Mouse (Mus musculus) kidney, embryonic 15.5 days (tissue): ENCODE results near the gene Clptm1. TPM values are rescaled to one million over a fixed set of nuclear protein-coding genes. Genes with fewer than 3 reads are reported as not detected.
A peak's percentile ranks its signal among the peaks of the same experiment; 100 is the strongest.

Source experiments
- ATAC-seq: fragments of 200-750 bp; cut with Nextera tagmentation; replicated peaks from 2 replicates; pipeline ENCODE4 v1.8.0; 2017; ENCODE audit warnings: moderate TSS enrichment; ENCODE audit not compliant: low FRiP score
- H3K27ac ChIP-seq: fragments of 300-500 bp; sonication (generic); 2 replicates; pipeline ENCODE4 v1.5.1; 2015; ENCODE audit warnings: mild to moderate bottlenecking, inconsistent platforms
- H3K27me3 ChIP-seq: fragments of 300-500 bp; sonication (generic); 2 replicates; pipeline ENCODE4 v1.6.1; 2015; ENCODE audit warnings: inconsistent platforms
- H3K36me3 ChIP-seq: fragments of 300-500 bp; sonication (generic); 2 replicates; pipeline ENCODE4 v1.6.1; 2015; ENCODE audit warnings: inconsistent platforms
- H3K4me1 ChIP-seq: fragments of 300-500 bp; sonication (generic); 2 replicates; pipeline ENCODE4 v1.6.1; 2015; ENCODE audit warnings: inconsistent platforms
- H3K4me2 ChIP-seq: fragments of 300-500 bp; sonication (generic); 2 replicates; pipeline ENCODE4 v1.6.1; 2015; ENCODE audit warnings: moderate library complexity, mild to moderate bottlenecking, inconsistent platforms
- H3K4me3 ChIP-seq: fragments of 300-500 bp; sonication (generic); replicated peaks from 2 replicates; pipeline ENCODE4 v1.5.1; 2015; ENCODE audit warnings: mild to moderate bottlenecking, inconsistent platforms
- H3K9ac ChIP-seq: fragments of 300-500 bp; sonication (generic); 2 replicates; pipeline ENCODE4 v1.6.1; 2015; ENCODE audit warnings: mild to moderate bottlenecking, inconsistent platforms
- H3K9me3 ChIP-seq: fragments of 300-500 bp; sonication (generic); replicated peaks from 2 replicates; pipeline ENCODE4 v1.6.1; 2016; ENCODE audit warnings: inconsistent platforms
- WGBS: fragments of 180-500 bp; shearing (Covaris S2); methylation state at CpG from one replicate; pipeline ENCODE4 v1.1.7; 2015; ENCODE audit warnings: mixed read lengths; 5-methylcytosine and 5-hydroxymethylcytosine counted together
- polyA plus RNA-seq: library from polyadenylated mRNA; unstranded; fragments of >200 nt; fragmentation: Nextera tagmentation; extraction: Ambion mirVana; gene quantifications from 2 replicates; pipeline ENCODE4 v1.2.1, GENCODE M21; 2015

Clptm1 gene
- 81.9 and 91.5 TPM in 2 replicates for polyA plus RNA-seq

- ATAC-seq, result peak; percentile 85
- peak within 1 kb of the TSS; percentile 99 for H3K9ac ChIP-seq
- no peaks in the 10 kb centered on the region for H3K9me3 ChIP-seq
- H3K4me2 ChIP-seq, result peak within 1 kb of the TSS; percentile 79
- WGBS, result under 1% methylated on average over 62 of the region's 63 CpGs
- no peaks in the 10 kb centered on the region for H3K27me3 ChIP-seq
- H3K36me3 ChIP-seq, result peaks cover 22% of the 10 kb centered on the region
- H3K4me3 ChIP-seq, result peak within 1 kb of the TSS; percentile 100
- peaks cover 32% of the 10 kb centered on the region for H3K4me1 ChIP-seq
- H3K27ac ChIP-seq, result peak within 1 kb of the TSS; percentile 98
Observed at GRCm38 (mm10) chr7:19664955-19665841, at the start of gene Clptm1. Gene Clptm1 (minus strand): TSS chr7:19665033.

GRCm38 (mm10) chr7:19713598-19713997 is 48.8 kb upstream of the Clptm1 start:
- 0 out of 2 replicates have a peak overlapping the region, but pooled peaks have one; percentile 85 for H3K9ac ChIP-seq

GRCm38 (mm10) chr7:19713196-19713595 is 48.4 kb upstream of the Clptm1 start:
- peaks cover 26% of the 10 kb centered on the region for H3K4me1 ChIP-seq
- 44% methylated on average over 4 of the region's 4 CpGs for whole genome bisulfite sequencing
- no peak overlapping the region for H3K9ac ChIP-seq
- H3K27ac ChIP-seq, result no peak overlapping the region
- ATAC-seq, result no peak
- no peak overlapping the region for H3K4me2 ChIP-seq
- H3K36me3 ChIP-seq, result peaks cover 69% of the 10 kb centered on the region
- peak overlapping the region; percentile 90 for H3K4me3 ChIP-seq
- no peaks in the 10 kb centered on the region for H3K9me3 ChIP-seq
- H3K27me3 ChIP-seq, result no peaks in the 10 kb centered on the region

More at GRCm38 (mm10) chr7:19713598-19713997, 48.8 kb upstream of the Clptm1 start:
- no peak for ATAC-seq
- H3K4me1 ChIP-seq, result peaks cover 26% of the 10 kb centered on the region
- peaks cover 70% of the 10 kb centered on the region for H3K36me3 ChIP-seq
- H3K27ac ChIP-seq, result no peak overlapping the region
- no peaks in the 10 kb centered on the region for H3K27me3 ChIP-seq
- peak overlapping the region; percentile 83 for H3K4me2 ChIP-seq
- H3K4me3 ChIP-seq, result peak overlapping the region; percentile 90
- 90% methylated on average over 9 of the region's 9 CpGs for WGBS
- H3K9me3 ChIP-seq, result no peaks in the 10 kb centered on the region

- H3K9ac ChIP-seq, result no peak overlapping the region
- no peaks in the 10 kb centered on the region for H3K9me3 ChIP-seq
- no peak overlapping the region for H3K4me2 ChIP-seq
- 77% methylated on average over 4 of the region's 4 CpGs for WGBS
- no peak overlapping the region for H3K27ac ChIP-seq
- H3K36me3 ChIP-seq, result peaks cover 72% of the 10 kb centered on the region
- no peaks in the 10 kb centered on the region for H3K27me3 ChIP-seq
- H3K4me1 ChIP-seq, result peaks cover 24% of the 10 kb centered on the region
- no peak for ATAC-seq
- no peak overlapping the region for H3K4me3 ChIP-seq
Observed at GRCm38 (mm10) chr7:19712414-19712813, 47.6 kb upstream of the Clptm1 start.

- Histone ChIP-seq H3K9ac (no peak overlapping the region), H3K36me3 (peaks cover 78% of the 10 kb centered on the region), H3K9me3 (no peaks in the 10 kb centered on the region), H3K4me1 (peaks cover 14% of the 10 kb centered on the region), H3K4me3 (no peak overlapping the region), H3K27me3 (no peaks in the 10 kb centered on the region), H3K4me2 (no peak overlapping the region), H3K27ac (no peak overlapping the region)
- no peak for ATAC-seq
- WGBS, result 92% methylated on average over 10 of the region's 10 CpGs
Observed at GRCm38 (mm10) chr7:19710650-19711049, 45.8 kb upstream of the Clptm1 start.

- Histone ChIP-seq H3K27me3 (no peaks in the 10 kb centered on the region), H3K27ac (no peak overlapping the region), H3K9ac (no peak overlapping the region), H3K4me2 (no peak overlapping the region), H3K4me3 (no peak overlapping the region), H3K36me3 (peaks cover 85% of the 10 kb centered on the region), H3K4me1 (peaks cover 15% of the 10 kb centered on the region), H3K9me3 (no peaks in the 10 kb centered on the region)
- no peak for ATAC-seq
- WGBS, result 93% methylated on average over 7 of the region's 7 CpGs
Observed at GRCm38 (mm10) chr7:19705271-19705670, 40.4 kb upstream of the Clptm1 start.

- Histone ChIP-seq H3K4me3 (no peak overlapping the region), H3K9me3 (no peaks in the 10 kb centered on the region), H3K4me1 (peaks cover 22% of the 10 kb centered on the region), H3K4me2 (no peak overlapping the region), H3K36me3 (peaks cover 78% of the 10 kb centered on the region), H3K27ac (no peak overlapping the region), H3K27me3 (no peaks in the 10 kb centered on the region), H3K9ac (no peak overlapping the region)
- WGBS, result 93% methylated on average over 4 of the region's 4 CpGs
- no peak for ATAC-seq
Observed at GRCm38 (mm10) chr7:19704475-19704874, 39.6 kb upstream of the Clptm1 start.

GRCm38 (mm10) chr7:19702859-19703555 is 38.2 kb upstream of the Clptm1 start:
- Histone ChIP-seq H3K27me3 (no peaks in the 10 kb centered on the region), H3K36me3 (peaks cover 65% of the 10 kb centered on the region), H3K4me1 (peaks cover 36% of the 10 kb centered on the region), H3K9ac (no peak overlapping the region), H3K4me3 (no peak overlapping the region), H3K27ac (no peak overlapping the region), H3K9me3 (no peaks in the 10 kb centered on the region), H3K4me2 (no peak overlapping the region)
- no peak for ATAC-seq
- 92% methylated on average over 16 of the region's 16 CpGs for WGBS

- Histone ChIP-seq H3K9ac (0 out of 2 replicates have a peak overlapping the region, but pooled peaks have one; percentile 26), H3K27me3 (no peaks in the 10 kb centered on the region), H3K4me1 (peaks cover 41% of the 10 kb centered on the region), H3K27ac (peak overlapping the region; percentile 78), H3K4me2 (peak overlapping the region; percentile 24; the same call in 1 of the 2 replicates), H3K4me3 (no peak overlapping the region), H3K9me3 (no peaks in the 10 kb centered on the region), H3K36me3 (peaks cover 55% of the 10 kb centered on the region)
- 33% methylated on average over 22 of the region's 22 CpGs for WGBS
- peak; percentile 77 for ATAC-seq
Observed at GRCm38 (mm10) chr7:19701069-19701761, 36.4 kb upstream of the Clptm1 start.

- H3K9me3 ChIP-seq, result no peaks in the 10 kb centered on the region
- WGBS, result 59% methylated on average over 12 of the region's 12 CpGs
- H3K27me3 ChIP-seq, result no peaks in the 10 kb centered on the region
- peaks cover 52% of the 10 kb centered on the region for H3K36me3 ChIP-seq
- H3K27ac ChIP-seq, result peak overlapping the region; percentile 78
- H3K4me3 ChIP-seq, result no peak overlapping the region
- no peak overlapping the region for H3K9ac ChIP-seq
- H3K4me1 ChIP-seq, result peaks cover 41% of the 10 kb centered on the region
- no peak for ATAC-seq
- H3K4me2 ChIP-seq, result peak overlapping the region; percentile 24; the same call in 1 of the 2 replicates
Observed at GRCm38 (mm10) chr7:19700299-19701068, 35.7 kb upstream of the Clptm1 start.

- Histone ChIP-seq H3K4me2 (no peak overlapping the region), H3K36me3 (peaks cover 47% of the 10 kb centered on the region), H3K9me3 (no peaks in the 10 kb centered on the region), H3K27ac (0 out of 2 replicates have a peak overlapping the region, but pooled peaks have one; percentile 48), H3K4me1 (peaks cover 47% of the 10 kb centered on the region), H3K9ac (no peak overlapping the region), H3K27me3 (no peaks in the 10 kb centered on the region), H3K4me3 (no peak overlapping the region)
- 81% methylated on average over 4 of the region's 4 CpGs for WGBS
- ATAC-seq, result no peak
Observed at GRCm38 (mm10) chr7:19699827-19700148, 35.0 kb upstream of the Clptm1 start.
